Mouse (Mus musculus): ENCODE measurements around the gene Nags. TPM values are rescaled to one million over a fixed set of nuclear protein-coding genes. Genes with fewer than 3 reads are reported as not detected.

Gene Nags
- polyA plus RNA-seq, 1 experiment from 2014 or later = 0.91 TPM

DNA sequence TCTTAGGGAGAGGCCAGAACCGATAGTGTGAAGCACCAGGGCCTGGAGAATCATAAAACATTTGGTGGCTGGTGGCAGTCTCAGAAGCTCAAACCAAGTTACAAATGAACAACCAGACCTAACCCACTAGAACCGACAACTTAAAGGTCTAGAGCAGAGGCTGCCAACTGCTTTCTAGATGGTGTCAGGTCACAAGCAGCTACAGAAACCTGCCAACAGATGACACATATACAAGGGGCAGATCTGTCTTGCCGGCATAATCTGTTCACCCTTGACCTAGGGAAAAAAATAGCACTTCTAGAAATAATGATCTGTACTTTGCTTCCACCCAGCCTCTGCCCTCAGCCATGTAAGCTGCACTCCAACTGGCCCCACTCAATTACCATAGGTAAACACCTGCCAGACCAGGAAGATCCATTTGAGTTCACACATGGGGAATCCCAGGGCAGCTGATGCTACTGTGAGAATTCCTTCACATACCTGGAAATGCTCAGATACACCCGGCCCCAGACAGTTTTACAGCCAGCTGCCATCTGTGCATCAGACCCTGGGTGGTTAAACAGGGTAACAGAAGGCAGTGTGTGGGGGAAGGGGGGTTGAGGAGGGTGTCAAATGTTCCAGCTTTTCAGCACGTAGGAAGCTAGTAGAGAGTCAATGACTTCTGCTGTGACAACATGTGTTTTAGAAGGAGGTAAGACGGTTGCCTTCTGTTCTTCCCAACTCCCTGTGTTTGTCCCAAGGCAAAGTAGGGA lies 20.8 kb downstream of the Nags start:
- ATAC-seq = no peak
- WGBS = 59% methylated on average over 6 of the region's 6 CpGs

GRCm38 (mm10) chr11:102167539-102167938 lies 22.2 kb downstream of the Nags start:
- no peaks in the 10 kb centered on the region for H3K4me1 ChIP-seq (ENCODE audit: insufficient read depth, low read depth, low read length)
- WGBS = 87% methylated on average over 5 of the region's 5 CpGs

More for the DNA sequence above, 20.8 kb downstream of the Nags start:
- no peak for DNase-seq (ENCODE audit: low spot score)
- no peaks in the 10 kb centered on the region for H3K9me3 ChIP-seq (ENCODE audit: low read length)
- no peak overlapping the region for H3K27ac ChIP-seq (ENCODE audit: low read length)
- no peak overlapping the region for H3K4me2 ChIP-seq (replicated peaks; ENCODE audit: low read depth, low read length)
- peaks cover 16% of the 10 kb centered on the region; the same call in 1 of the 2 replicates for H3K36me3 ChIP-seq (ENCODE audit: insufficient read depth, low read length)
- H3K27me3 ChIP-seq (replicated peaks; ENCODE audit: insufficient read depth, low read length) = no peaks in the 10 kb centered on the region
- no peaks in the 10 kb centered on the region for H3K4me1 ChIP-seq (ENCODE audit: insufficient read depth, low read depth, low read length)
- no peak overlapping the region for H3K4me3 ChIP-seq (ENCODE audit: low read depth, low read length)
- H3K9ac ChIP-seq (replicated peaks; ENCODE audit: low read depth) = no peak overlapping the region
- TF ChIP-seq EP300 (IDR thresholded peaks at IDR 0.05) (no peak), CTCF (IDR thresholded peaks at IDR 0.05) (no peak)

GRCm38 (mm10) chr11:102168689-102169088 lies 23.4 kb downstream of the Nags start:
- no peaks in the 10 kb centered on the region for H3K4me1 ChIP-seq (ENCODE audit: insufficient read depth, low read depth, low read length)
- H3K4me3 ChIP-seq (ENCODE audit: low read depth, low read length) = no peak overlapping the region
- peaks cover 9% of the 10 kb centered on the region; the same call in 1 of the 2 replicates for H3K36me3 ChIP-seq (ENCODE audit: insufficient read depth, low read length)
- no peak overlapping the region for H3K4me2 ChIP-seq (replicated peaks; ENCODE audit: low read depth, low read length)
- DNase-seq (ENCODE audit: low spot score) (peak; percentile 36), ATAC-seq (peak; percentile 33; the same call in 1 of the 2 replicates)
- WGBS = 66% methylated on average over 5 of the region's 5 CpGs
- TF ChIP-seq EP300 (IDR thresholded peaks at IDR 0.05) (no peak), CTCF (IDR thresholded peaks at IDR 0.05) (no peak)
- no peaks in the 10 kb centered on the region for H3K27me3 ChIP-seq (replicated peaks; ENCODE audit: insufficient read depth, low read length)
- H3K27ac ChIP-seq (ENCODE audit: low read length) = no peak overlapping the region; the same call in 1 of the 2 replicates
- H3K9ac ChIP-seq (replicated peaks; ENCODE audit: low read depth) = no peak overlapping the region
- H3K9me3 ChIP-seq (ENCODE audit: low read length) = no peaks in the 10 kb centered on the region

More at GRCm38 (mm10) chr11:102167539-102167938, 22.2 kb downstream of the Nags start:
- Histone ChIP-seq H3K9ac (replicated peaks; ENCODE audit: low read depth) (no peak overlapping the region), H3K27ac (ENCODE audit: low read length) (no peak overlapping the region), H3K36me3 (ENCODE audit: insufficient read depth, low read length) (peaks cover 16% of the 10 kb centered on the region; the same call in 1 of the 2 replicates), H3K4me2 (replicated peaks; ENCODE audit: low read depth, low read length) (no peak overlapping the region), H3K4me3 (ENCODE audit: low read depth, low read length) (no peak overlapping the region), H3K9me3 (ENCODE audit: low read length) (no peaks in the 10 kb centered on the region), H3K27me3 (replicated peaks; ENCODE audit: insufficient read depth, low read length) (no peaks in the 10 kb centered on the region)
- ATAC-seq (no peak), DNase-seq (ENCODE audit: low spot score) (no peak)
- TF ChIP-seq CTCF (IDR thresholded peaks at IDR 0.05) (no peak), EP300 (IDR thresholded peaks at IDR 0.05) (no peak)

- TF ChIP-seq EP300 (IDR thresholded peaks at IDR 0.05) (no peak), CTCF (IDR thresholded peaks at IDR 0.05) (no peak)
- no peaks in the 10 kb centered on the region for H3K9me3 ChIP-seq (ENCODE audit: low read length)
- peak; percentile 4 for DNase-seq (ENCODE audit: low spot score)
- H3K4me1 ChIP-seq (ENCODE audit: insufficient read depth, low read depth, low read length) = no peaks in the 10 kb centered on the region
- no peak overlapping the region for H3K27ac ChIP-seq (ENCODE audit: low read length)
- no peaks in the 10 kb centered on the region for H3K27me3 ChIP-seq (replicated peaks; ENCODE audit: insufficient read depth, low read length)
- H3K4me2 ChIP-seq (replicated peaks; ENCODE audit: low read depth, low read length) = no peak overlapping the region
- ATAC-seq = no peak
- H3K36me3 ChIP-seq (ENCODE audit: insufficient read depth, low read length) = peaks cover 3% of the 10 kb centered on the region; the same call in 1 of the 2 replicates
- H3K4me3 ChIP-seq (ENCODE audit: low read depth, low read length) = no peak overlapping the region
- no peak overlapping the region for H3K9ac ChIP-seq (replicated peaks; ENCODE audit: low read depth)
These were observed 34.5 kb downstream of the Nags start for GRCm38 (mm10) chr11:102179836-102180235.

- DNase-seq (ENCODE audit: low spot score) = peak; percentile 26
- Histone ChIP-seq H3K36me3 (ENCODE audit: insufficient read depth, low read length) (no peaks in the 10 kb centered on the region), H3K9ac (replicated peaks; ENCODE audit: low read depth) (peak overlapping the region; percentile 87), H3K4me1 (ENCODE audit: insufficient read depth, low read depth, low read length) (no peaks in the 10 kb centered on the region), H3K4me2 (replicated peaks; ENCODE audit: low read depth, low read length) (peak overlapping the region; percentile 84), H3K27ac (ENCODE audit: low read length) (peak overlapping the region; percentile 91), H3K9me3 (ENCODE audit: low read length) (no peaks in the 10 kb centered on the region), H3K27me3 (replicated peaks; ENCODE audit: insufficient read depth, low read length) (no peaks in the 10 kb centered on the region), H3K4me3 (ENCODE audit: low read depth, low read length) (peak overlapping the region; percentile 84)
- TF ChIP-seq CTCF (IDR thresholded peaks at IDR 0.05) = no peak
- no peak for TF ChIP-seq EP300 (IDR thresholded peaks at IDR 0.05)
- under 1% methylated on average over 7 of the region's 7 CpGs for WGBS
- no peak for ATAC-seq
These were observed 38.9 kb downstream of the Nags start for GRCm38 (mm10) chr11:102184253-102184645.

DNA sequence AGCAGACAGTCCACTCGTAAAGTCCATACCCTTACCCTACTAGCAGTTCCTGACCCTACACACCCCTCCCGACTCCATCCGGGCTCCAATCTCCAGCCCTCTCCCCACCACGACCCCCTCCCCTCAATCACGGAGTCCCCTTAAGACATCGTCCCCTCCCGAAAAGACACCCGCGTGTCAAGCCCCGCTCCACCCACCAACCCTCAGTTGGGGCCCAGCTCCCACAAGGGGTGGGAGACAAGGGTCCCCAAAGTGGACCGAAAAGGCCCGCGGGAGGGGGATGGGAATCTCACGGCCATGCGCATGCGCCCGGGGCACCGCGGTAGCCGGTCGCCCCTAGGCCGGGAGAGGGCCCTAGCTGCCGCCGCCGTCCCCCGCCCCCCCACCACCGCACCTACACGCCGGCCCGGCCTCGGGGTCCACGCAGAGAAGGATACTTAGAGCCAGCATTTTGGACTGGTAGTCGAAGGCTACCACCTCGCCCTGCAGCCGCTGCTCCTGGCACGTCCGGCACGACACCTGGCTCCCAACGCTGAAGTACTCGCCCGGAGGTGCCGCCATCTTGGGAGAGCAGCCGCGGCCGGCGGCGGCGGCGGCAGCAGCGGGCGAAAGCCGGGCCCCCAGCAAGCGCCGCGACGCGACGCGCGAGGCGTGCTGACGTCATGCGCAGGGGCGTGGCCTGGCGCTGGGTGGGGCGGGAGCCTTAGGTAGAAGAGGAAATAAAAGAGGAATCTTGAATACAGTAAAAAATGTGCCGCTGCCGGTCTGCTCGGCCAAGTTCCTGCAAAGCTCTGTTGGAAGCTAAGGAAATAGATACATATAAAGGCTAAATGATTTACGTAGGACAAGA lies 39.6 kb downstream of the Nags start, which contains the start of gene Lsm12:
Lsm12 (minus strand) TSS at position 651 of the 850 bp plus-strand sequence.
- 1% methylated on average over 65 of the region's 70 CpGs for WGBS
- Histone ChIP-seq H3K36me3 (ENCODE audit: insufficient read depth, low read length) (no peaks in the 10 kb centered on the region), H3K4me3 (ENCODE audit: low read depth, low read length) (peak within 1 kb of the TSS; percentile 84), H3K9ac (replicated peaks; ENCODE audit: low read depth) (peak within 1 kb of the TSS; percentile 87), H3K9me3 (ENCODE audit: low read length) (no peaks in the 10 kb centered on the region), H3K27ac (ENCODE audit: low read length) (peak within 1 kb of the TSS; percentile 91), H3K4me1 (ENCODE audit: insufficient read depth, low read depth, low read length) (no peaks in the 10 kb centered on the region), H3K27me3 (replicated peaks; ENCODE audit: insufficient read depth, low read length) (no peaks in the 10 kb centered on the region), H3K4me2 (replicated peaks; ENCODE audit: low read depth, low read length) (peak within 1 kb of the TSS; percentile 84)
- DNase-seq (ENCODE audit: low spot score) = peak; percentile 94
- TF ChIP-seq EP300 (IDR thresholded peaks at IDR 0.05) = no peak
- no peak for TF ChIP-seq CTCF (IDR thresholded peaks at IDR 0.05)
- ATAC-seq = peak; percentile 92
